Mouse (Mus musculus) cerebellum, adult 2 months (tissue): ENCODE data around the gene Pheta2.

Experiments
- CTCF ChIP-seq: fragments of 200-500 bp; IDR thresholded peaks from 2 replicates; pipeline ENCODE4 v1.5.1; 2011; ENCODE audit warnings: low read depth, mild to moderate bottlenecking, control low read depth, low read length, moderate library complexity, borderline replicate concordance; ENCODE audit not compliant: insufficient read depth
- POLR2A ChIP-seq: fragments of 200-500 bp; IDR thresholded peaks from 2 replicates; pipeline ENCODE4 v1.6.1; 2011; ENCODE audit warnings: low read length, control low read depth, borderline replicate concordance; ENCODE audit not compliant: insufficient read depth

DNA sequence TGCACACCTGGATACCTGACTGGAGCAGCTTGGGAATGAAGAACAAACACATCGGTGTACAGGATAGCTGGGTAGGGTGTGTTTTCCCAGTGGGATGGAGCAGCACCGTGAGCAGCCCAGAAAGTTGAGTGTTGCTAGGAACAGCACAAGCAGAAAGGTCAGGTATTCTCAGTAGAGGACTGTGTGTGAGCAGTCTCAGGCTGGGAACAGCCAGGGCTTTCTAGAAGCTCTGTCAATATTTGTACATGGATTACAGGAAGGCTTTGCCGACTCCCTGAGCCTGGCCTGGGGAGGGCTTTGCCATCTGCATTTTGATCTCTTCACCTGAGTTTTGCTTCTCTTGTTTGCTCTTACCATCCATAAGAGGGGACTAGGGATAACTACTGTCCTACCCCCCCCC lies 31.6 kb upstream of the Pheta2 start:
- TF ChIP-seq CTCF, result no peak
- TF ChIP-seq POLR2A, result no peak
